Mouse (Mus musculus) T-helper 1 cell (primary cell): ENCODE measurements around the gene Naaladl1.

Experiments
- in situ Hi-C: fragments of 300-600 bp; cut with MboI, MseI; formaldehyde crosslinking; loops from one replicate; pipeline ENCODE4 v1.15.1; 2025; ENCODE audit warnings: high pct_unique_total_duplicates

The Naaladl1 gene

DNA sequence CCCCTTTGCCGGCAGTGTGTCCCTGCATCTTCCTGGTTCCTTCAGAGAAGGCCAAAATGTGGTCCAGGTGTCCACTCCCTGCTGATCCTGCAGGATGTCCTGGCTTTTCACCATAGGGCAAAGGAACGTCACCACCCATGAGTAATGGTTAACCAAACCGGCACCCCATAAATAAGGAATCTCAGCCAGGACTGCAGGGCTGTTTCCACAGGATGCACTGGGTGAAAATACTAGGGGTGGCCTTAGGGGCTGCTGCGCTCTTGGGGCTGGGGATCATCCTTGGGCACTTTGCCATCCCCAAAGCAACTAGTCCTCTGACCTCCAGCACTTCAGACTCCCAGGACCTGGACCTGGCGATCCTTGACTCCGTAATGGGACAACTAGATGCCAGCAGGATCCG, at the start of gene Naaladl1:
Gene Naaladl1, plus strand, starts transcription at position 197 of the 400 bp plus-strand sequence.
- in situ Hi-C loops = no loop called here

DNA sequence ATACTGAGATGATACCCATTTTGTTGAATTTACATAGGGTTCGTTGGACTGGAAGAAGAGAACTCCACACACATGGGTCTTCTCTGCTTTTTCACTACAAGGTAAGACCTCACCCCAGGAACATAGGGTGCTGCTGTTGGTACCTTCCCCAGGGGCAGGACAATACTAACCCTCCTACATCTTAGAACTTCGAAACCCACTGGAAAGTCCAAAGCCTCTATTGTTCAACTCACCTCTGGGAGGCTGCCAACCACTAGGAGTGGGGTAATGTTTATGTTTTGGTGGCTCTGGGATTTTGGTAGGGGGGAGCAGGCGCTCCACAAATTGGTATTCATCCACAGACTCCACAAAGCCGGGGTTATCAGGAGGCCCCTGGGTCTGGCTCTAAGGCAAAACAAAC, 48.9 kb upstream of the Naaladl1 start:
- in situ Hi-C loops = no loop called here

DNA sequence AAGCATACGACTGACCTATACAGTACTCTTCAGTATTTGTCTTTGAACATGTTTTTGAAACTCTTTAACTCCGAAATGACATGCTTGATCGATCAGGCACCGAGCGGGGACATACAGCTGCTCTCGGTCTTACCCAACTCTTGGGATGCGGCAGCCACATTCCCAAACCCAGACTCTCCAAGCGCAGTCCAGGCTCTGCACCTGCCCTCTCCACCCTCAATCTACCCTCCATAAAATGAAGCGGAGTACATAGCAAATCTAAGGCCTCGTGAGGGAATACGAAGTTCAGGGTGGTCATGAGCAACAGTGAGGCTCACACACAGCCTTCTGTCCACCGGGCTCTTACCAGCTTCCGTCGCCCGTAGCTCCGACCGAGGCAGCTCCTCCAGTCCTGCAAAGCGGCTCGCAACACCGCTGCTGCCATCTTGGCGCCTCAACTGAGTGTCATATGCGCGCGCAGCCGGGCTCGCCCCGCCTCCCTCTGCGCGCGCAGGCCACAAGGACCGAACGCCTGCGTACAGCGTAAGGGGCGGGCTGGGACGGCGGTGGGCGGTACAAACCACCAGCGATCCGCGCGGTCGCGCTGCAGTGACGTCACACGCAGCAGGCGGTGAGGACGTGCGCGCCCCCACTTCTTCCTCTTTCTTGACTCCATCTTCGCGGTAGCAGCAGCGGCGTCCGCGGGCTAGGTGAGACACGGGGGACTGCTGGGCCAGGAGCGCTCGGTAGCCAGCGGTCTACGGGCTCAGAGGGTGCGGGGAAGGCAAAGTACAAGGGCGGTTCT, 48.1 kb upstream of the Naaladl1 start, which contains the start of the genes Mrpl49 and Fau:
Gene Mrpl49, minus strand, starts transcription at position 473 of the 784 bp plus-strand sequence.
Gene Fau, plus strand, starts transcription at position 532 of the 784 bp plus-strand sequence.
- in situ Hi-C loops = no loop called here

DNA sequence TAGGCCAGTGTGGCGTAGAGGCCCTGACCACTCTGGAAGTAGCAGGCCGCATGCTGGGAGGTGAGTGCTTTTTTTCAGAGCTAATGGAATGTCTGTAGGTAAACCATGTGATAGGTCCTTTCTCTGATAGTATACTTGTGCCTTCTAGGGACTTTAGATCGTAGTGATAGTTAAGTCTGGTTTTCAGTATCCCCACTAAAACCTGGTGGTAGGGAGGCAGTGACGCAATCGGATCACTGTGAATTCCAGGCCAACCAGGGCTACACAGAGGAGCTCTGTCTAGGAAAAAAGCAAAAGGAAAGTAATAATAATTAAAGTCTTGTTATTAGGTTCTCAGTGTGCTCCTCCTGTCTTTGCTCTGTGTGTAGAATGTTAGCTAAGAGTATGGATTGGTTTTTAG, 47.1 kb upstream of the Naaladl1 start:
- in situ Hi-C loops = no loop called here

DNA sequence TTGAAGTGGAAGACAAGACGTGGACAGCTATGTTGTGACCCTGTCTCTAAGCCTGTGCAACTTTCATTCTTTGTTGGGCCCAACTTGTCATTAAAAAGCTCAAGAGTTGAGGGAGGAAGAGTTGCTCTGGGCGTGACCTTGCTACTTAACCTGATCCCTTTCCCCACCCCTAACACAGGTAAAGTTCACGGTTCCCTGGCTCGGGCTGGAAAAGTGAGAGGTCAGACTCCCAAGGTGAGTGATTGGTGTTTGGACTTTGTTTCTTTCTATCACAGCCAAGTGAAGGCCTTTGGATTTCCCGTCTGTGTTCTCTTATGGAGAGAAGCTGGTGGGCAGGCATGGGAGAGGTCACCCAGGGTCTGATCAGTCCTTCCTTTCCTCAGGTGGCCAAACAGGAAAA, 46.6 kb upstream of the Naaladl1 start:
- in situ Hi-C loops = no loop called here

DNA sequence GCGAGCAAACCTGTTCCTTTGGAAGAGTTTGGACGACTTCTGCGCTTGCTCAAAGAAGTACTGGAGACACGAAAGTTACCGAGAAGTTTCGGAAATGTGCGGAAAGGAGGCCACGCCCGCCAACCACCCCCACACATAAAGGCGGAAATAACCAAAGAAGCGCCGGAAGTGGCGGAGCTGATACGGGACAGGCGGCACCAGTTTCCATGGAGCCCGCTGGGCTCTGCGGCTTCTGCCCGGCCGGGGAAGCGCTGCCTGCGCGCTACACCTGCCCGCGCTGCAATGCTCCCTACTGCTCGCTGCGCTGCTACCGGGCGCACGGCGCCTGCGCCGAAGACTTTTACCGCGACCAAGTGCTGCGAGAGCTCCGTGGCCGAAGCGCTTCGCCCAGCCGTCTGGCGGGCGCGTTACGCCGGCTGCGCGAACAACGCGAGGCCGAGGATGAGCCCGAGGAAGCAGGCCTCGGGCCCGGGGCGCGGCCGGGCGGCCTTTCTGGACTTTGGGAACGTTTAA, 44.5 kb upstream of the Naaladl1 start, which contains the start of gene Znhit2:
Gene Znhit2, plus strand, starts transcription at position 172 of the 513 bp plus-strand sequence.
- in situ Hi-C loops = loop anchor here (10.0 kb wide), 2 partner anchors 54 to 274 kb away; partner anchors contain the start of genes Men1 and Sac3d1

DNA sequence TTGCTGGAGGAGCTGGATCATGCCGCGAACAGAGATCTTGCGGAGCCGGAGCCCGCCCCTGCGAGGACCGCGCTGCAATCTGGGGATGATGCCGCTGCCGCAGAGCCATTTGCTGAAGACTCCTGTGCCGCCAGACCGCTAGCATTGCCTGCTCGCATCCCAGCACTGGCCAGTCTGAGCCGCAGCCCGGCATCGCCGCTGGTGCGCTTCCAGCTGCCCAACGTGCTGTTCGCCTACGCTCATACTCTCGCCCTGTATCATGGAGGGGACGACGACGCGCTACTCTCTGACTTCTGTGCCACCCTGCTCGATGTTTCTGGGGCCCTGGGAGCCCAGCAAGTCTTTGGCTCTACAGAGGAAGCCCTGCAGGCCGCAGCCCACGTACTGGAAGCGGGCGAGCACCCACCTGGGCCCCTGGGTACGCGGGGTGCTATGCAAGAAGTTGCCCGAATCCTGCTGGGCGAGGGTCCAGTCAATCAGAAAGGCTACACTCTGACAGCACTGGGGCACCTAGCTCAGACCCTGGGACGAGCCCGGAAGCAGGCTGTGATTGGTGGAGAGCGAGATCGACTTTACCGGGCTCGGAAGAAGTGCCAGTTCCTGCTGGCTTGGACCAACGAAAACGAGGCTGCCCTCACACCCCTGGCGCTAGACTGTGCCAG, 43.8 kb upstream of the Naaladl1 start:
- in situ Hi-C loops = loop anchor here (10.0 kb wide), 2 partner anchors 53 to 273 kb away; partner anchors contain the start of genes Men1 and Sac3d1

DNA sequence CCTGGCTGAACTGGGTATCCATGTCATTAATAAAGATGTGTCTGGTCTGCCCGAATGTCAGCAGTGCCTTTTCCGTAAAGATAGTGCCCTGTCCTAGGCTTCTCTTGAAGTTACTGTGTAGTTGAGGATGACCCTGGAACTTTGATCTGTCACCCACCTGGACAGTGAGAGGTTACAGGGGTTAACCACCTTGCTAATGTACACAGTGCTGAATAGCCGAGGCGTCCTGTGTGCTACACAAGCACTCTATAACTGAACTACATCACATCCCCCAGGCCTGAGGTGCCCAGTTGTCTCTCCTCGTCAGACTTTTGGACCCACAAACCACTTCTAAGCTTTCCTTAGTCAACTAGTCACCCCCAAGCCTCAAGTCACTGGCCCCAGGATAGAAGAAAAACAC, 43.2 kb upstream of the Naaladl1 start:
- in situ Hi-C loops = loop anchor here (10.0 kb wide), 2 partner anchors 52 to 272 kb away; partner anchors contain the start of genes Men1 and Sac3d1

DNA sequence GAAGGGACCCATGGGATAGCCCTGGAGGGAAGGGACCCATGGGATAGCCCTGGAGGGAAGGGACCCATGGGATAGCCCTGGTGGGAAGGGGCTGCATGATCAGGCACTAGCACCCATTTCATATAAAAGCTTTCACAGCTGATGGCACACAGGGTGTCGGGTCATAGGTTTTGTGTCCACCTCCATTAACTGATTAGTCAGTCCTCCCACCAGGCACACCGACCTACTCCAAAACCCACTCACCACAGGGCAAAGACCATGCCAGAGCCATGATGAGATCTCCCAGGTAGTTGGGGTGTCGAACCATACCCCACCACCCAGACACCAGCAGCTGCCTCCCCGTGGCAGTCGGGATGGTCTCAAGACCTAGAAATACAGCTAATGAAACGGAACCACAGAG, 42.5 kb upstream of the Naaladl1 start:
- in situ Hi-C loops = loop anchor here (10.0 kb wide), 2 partner anchors 52 to 272 kb away; partner anchors contain the start of genes Men1 and Sac3d1

DNA sequence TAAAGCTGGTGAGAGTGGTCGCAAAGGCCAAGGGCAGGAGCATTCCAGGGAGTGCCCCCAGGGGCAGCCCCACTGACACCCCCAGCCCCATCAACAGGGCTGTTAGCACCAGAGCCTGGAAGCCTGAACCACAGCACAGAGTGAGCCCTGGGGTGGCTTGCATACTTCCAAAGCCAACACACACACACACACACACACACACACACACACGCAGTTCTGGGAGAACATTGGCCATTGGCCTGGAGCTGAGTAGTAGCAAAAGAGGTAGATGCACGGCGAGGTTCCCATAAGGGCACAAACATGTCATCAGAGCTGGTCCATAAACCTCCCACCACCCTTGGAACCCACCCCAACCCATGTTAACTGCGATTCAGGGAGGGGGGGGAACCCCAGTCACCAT, 39.0 kb upstream of the Naaladl1 start:
- in situ Hi-C loops = loop anchor here (10.0 kb wide), 2 partner anchors 48 to 268 kb away; partner anchors contain the start of genes Men1 and Sac3d1

DNA sequence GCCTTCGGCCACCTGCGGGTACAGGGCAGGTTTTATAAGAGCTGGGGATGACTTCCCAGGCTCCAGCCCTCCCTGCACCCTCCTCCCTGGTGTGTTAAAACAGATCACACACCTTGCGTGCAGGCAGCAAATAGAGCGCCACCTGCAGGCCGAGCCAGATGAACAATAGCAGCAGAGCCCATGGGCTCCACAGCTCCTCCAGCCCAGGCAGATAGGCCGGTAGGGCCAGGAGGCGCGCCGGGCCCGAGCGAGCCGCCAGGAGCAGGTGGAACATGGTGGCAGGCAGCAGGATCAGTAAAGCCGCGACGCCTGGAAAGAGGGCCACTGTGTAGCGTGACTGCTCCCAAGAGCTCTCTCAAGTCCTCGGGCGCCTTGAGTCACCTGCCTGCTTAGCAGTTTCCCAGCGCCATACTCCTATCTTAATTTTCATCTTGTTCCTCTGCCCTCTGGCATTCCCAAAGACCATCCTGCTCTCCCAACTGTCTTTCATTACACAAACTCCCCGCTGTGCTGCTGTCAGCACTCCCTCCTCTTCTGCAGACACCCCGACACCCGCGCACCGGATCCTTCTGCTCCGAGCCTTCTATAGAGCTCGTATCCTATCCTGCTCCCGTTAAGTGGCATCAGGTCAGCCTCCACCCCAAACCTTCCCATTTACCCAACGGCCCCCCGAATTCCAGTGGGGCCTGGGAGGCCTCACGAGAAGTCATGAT, 38.4 kb upstream of the Naaladl1 start:
- in situ Hi-C loops = loop anchor here (10.0 kb wide), 2 partner anchors 48 to 268 kb away; partner anchors contain the start of genes Men1 and Sac3d1

DNA sequence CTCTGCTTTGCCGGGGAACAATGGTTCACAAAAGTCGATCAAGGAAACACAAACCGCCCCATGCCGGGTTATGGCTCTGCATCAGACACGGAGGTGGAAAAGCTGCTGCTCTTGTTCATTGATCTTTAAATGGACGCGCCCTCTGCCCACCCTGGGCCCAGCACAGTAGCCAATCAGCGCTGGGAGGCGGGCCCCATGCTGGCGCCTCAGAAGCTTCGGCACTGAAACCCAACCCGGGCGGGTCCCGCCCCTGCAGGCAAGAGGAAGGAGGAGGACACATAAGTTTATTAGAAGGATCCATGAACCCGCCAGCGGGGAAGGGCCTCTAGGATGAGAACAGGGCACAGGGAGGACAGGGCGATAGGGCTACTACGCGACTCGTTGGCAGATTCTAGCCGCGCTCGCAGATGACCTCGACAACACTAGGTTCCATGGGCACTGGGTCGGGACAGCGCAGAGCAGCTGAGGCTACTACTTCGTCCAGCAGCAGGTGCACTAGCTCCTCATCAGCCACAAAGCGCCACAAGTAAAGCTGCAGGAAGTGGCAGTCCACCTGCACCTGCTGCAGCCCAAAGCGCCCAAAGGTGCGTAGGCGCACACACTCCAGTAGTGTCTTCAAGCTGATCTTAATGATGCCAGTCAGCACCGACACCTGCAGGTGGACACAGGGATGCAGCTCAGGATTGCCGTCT, 37.7 kb upstream of the Naaladl1 start, which contains the start of gene Tm7sf2:
Gene Tm7sf2, minus strand, starts transcription at position 650 of the 692 bp plus-strand sequence.
- in situ Hi-C loops = loop anchor here (10.0 kb wide), 2 partner anchors 47 to 267 kb away; partner anchors contain the start of genes Men1 and Sac3d1

DNA sequence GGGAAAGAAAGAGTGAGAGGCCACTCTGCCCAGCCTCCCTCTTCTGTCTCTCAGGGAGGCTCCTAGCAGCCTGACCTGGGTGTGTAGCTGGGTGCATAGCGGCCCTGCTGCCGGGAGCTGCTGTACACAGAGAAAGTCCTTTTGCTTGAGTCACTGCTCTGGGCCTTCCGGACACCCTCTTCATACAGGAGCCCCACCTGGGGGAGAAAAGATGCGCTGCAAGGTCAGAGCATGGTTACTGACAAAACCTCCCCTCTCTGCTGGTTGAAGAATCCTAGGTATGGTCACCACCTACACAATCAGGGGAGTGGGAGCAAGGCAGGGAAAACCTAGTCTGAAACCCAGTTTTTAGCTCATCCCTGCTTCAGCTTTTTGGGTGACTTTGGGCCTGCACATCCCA, 36.6 kb upstream of the Naaladl1 start:
- in situ Hi-C loops = loop anchor here (10.0 kb wide), 2 partner anchors 46 to 266 kb away; partner anchors contain the start of genes Men1 and Sac3d1

DNA sequence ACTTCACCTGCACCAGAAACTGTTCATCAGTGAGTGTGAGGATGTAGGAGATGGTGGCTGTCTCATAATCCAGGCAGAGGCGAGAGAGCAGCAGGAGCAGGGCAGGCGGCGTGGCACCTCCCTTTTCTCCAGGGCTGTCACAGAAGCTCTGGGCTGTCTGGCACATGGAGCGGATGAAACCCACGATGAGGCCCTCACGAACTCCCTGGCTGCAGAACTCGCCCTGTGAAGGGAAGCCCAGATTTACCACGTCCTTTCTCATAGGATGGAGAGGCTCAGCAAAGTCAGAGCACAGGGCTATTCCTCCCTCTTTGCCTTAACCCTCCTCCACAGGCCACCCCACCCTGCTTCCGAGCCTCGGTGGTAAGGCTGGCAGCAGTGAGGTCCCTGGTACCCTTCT, 35.7 kb upstream of the Naaladl1 start:
- in situ Hi-C loops = loop anchor here (10.0 kb wide), 2 partner anchors 45 to 265 kb away; partner anchors contain the start of genes Men1 and Sac3d1

DNA sequence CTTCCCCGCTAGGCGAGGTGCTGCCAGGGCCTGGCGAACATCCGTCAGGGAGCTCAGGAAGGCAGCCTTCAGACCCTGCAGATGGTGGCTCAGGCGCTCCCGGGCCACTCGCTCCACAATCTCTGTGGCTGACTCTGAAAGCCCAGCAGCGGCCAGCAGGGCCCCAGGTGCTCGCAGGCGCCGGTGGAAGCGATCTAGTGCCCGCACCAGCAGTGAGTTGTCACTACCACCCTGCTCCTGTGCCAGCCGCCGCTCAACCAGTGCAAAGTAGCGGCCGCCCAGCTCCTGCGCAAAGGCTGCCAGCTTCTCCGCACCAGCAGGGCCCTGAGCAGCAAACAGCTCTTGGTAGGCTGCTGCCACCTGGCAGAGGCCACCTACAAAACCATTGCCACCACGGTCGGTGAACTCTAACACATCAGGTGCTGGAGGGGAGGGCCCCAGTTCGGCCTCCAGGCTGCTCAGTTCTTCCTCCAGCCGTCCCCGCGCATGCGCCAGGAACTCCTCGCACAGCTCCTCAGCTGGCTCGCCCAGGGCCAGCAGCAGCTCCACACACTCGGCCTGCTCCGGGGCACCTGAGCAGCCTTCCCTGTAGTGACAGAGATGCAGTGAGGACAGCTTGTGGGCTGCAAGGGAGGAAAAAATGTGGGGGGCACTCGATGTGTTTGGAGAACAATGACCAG, 34.9 kb upstream of the Naaladl1 start:
- in situ Hi-C loops = no loop called here

DNA sequence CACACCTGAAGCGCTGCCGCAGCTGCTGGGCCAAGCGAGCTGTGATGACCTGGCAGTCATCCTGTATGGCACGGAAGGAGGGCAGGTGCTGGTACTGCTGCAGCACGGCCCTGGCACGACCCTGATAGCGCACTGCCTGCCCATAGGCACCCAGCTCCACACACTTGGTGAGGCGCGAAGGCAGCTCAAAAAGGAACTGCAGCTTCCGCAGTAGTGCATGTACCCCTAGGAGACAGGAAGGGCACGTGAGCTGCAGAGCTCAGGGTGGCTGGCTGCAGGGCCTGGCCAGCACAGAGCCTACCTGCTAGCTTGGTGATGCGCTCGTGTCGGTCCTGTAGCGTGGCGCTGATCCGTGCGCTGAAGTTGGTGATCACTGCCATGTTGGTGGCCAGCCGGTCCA, 34.3 kb upstream of the Naaladl1 start:
- in situ Hi-C loops = no loop called here

DNA sequence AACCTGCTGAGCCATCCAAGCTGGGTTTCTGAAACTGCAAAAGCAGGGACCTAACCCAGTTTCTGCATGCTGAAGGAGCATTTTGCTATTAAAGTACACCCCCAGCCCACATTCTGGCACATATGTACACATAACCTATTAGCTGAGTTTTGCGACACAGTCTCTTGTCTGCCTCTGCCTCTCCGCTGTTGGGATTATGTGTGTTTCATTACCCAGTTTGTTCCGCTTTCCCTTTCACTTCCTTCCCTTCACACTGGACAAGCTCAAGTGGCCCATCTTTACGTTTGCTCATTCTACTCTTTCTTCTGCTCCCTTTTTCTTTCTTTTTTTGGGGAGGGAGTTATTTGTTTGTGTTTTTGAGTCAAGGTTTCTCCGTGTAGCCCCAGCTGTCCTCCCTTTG, 31.7 kb upstream of the Naaladl1 start:
- in situ Hi-C loops = no loop called here

DNA sequence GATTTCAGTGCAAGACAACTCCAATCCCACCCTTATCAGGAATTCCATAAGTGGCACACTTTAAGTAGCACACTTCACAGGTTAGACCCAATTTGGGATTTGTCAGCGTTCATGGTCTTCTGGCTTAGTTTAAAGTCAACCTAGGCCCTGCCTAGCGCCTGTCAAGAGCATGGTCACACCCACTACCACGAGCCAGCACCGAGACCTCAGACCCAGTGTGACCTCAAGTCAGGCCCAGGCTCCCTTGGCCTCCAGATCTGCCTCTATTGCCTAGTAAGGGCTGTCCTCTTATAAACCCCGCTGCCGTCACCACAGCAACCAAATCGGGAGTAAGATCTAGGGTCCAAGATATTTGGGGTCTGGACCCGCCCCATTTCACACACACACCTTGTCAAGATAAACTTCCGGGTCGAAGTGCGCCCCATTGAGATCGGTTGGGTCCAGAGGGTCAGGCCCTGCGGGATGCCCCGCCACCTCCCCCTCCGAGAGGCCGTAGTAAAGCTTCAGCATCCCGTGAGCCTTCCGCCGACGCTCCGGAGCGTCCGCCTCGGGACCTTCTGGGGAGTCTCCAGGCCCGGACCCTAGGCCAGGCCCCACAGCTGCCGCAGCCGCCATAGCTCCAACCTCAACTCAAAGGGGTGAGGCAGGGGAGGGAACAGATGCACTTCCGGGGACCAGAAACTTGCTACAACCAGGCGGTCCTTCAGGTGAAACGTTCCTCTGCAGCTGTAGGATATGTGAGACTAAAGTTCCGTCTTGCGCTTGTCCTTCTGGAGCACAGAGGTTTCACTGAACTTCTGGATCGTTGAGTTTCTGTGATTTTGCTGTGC, 28.8 kb upstream of the Naaladl1 start, which contains the start of gene Vps51:
Gene Vps51, minus strand, starts transcription at position 668 of the 830 bp plus-strand sequence.
- in situ Hi-C loops = no loop called here
